Mouse (Mus musculus): ENCODE results near the gene Olfr1297.

Olfr1297 gene

GRCm38 (mm10) chr2:111626397-111626796, at the start of gene Olfr1297:
Gene Olfr1297 (minus strand): TSS chr2:111626497.
- no peak for DNase-seq (ENCODE audit: low spot score in 2 of 2)

DNA sequence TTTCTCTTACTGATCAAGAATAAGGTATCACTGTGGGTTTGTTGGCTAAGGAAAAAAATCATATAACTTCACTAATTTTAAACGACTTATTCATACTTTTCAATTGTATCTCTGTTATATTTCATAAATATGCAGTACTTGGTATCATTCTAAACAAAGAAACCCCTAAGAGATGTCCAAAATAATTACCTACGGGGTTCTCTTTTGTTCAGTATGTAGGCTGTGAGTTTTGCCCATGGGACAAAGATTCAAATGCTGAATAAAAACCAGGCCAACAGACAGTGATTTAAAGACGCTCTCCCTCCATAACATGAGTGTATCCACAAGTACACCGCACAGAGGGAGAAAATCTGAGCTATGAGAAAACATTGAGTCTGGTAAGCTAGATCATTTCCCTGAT, 34.8 kb upstream of the Olfr1297 start, which contains the start of gene Olfr1299:
Gene Olfr1299, plus strand, starts transcription at position 301 of the 400 bp plus-strand sequence.
- DNase-seq (ENCODE audit: low spot score in 2 of 2), result no peak

- DNase-seq (ENCODE audit: low spot score in 2 of 2), result no peak
Measured at GRCm38 (mm10) chr2:111649101-111649500, 22.8 kb upstream of the Olfr1297 start, which contains the start of gene Olfr1298. Gene Olfr1298 (minus strand): TSS chr2:111649201.

DNA sequence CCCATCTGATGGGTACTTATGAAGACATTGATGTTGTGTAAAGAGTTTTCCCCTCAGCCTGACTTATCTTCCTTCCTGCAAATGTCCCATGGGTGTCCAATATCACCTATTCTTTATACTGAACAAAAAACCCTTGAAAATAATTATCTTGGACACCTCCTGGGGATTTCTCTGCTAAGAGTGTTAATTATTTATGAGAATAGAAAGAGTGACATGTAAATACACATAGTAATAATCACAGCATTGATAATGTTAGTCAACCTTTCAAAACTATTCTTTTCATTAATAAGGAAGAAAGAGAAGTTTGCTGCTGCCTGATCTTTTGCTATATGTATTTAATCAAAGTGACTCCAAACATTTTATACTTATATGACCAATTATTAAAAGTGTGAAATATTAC, 56.7 kb downstream of the Olfr1297 start, which contains the start of gene Olfr1295:
Gene Olfr1295, minus strand, starts transcription at position 101 of the 400 bp plus-strand sequence.
- DNase-seq (ENCODE audit: low spot score in 2 of 2), result no peak

Measured in right cerebral cortex, postnatal 10 days (tissue).